Mouse (Mus musculus): Measurements from ENCODE around the gene Kcnma1.

- TF ChIP-seq CTCF (IDR thresholded peaks at IDR 0.05): no peak
- TF ChIP-seq EP300 (IDR thresholded peaks at IDR 0.05): no peak
Measured at GRCm38 (mm10) chr14:23542131-23542530, 472.2 kb downstream of the Kcnma1 start.

All from lung, postnatal 0 days (tissue).